Mouse (Mus musculus): ENCODE measurements around the gene Mboat2. TPM values are rescaled to one million over a fixed set of nuclear protein-coding genes. Genes with fewer than 3 reads are reported as not detected.

The Mboat2 gene
- 0.96 and 1.7 TPM in 2 replicates for polyA plus RNA-seq (2012)

DNA sequence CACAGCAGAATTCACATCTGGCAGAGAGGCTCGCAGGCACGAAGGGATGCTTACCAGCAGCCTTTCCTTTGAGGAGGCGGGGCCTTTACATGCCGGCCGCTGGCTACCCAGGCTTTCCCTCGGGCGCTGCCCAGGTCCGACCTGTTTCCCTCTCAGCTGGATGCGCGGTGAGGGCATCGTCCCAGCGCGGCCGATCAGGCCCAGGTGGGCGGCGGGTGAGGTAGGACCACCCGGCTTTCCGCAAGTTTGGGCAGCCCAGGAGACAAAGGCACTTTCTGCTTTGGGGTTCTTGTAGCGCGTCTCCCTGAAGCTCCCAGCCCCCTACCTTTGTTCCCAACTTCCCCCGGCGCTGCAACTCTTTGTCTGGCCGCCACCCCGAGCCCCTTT lies at the start of gene Mboat2:
TSS of gene Mboat2 (plus strand) at position 114 of the 387 bp plus-strand sequence.
- no peak for TF ChIP-seq GATA1 (IDR thresholded peaks at IDR 0.05; ENCODE audit: low read length)

- no peak for TF ChIP-seq GATA1 (IDR thresholded peaks at IDR 0.05; ENCODE audit: low read length)
These were observed 46.9 kb upstream of the Mboat2 start for GRCm38 (mm10) chr12:24783735-24784134.

DNA sequence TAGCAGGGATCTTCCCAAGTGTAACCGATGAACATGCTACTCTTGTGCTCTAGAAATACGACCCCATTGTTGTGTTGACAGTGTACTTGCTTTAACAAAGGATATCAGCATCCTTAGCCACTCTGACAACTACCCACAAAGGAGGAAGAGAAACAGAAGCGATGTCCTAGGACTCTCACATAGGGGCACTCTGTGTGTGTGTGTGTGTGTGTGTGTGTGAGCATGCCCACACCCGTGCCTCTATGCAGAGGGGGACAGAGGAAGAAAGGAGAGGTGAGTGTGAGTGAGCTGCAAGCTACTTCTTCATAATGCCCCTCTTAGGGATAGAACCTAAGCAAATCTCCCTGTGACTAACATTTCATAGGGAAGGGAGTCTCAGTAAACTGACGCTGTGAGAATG lies 44.8 kb upstream of the Mboat2 start:
- no peak for TF ChIP-seq GATA1 (IDR thresholded peaks at IDR 0.05; ENCODE audit: low read length)

- no peak for TF ChIP-seq GATA1 (IDR thresholded peaks at IDR 0.05; ENCODE audit: low read length)
These were observed 44.4 kb upstream of the Mboat2 start for GRCm38 (mm10) chr12:24786316-24786715.

DNA sequence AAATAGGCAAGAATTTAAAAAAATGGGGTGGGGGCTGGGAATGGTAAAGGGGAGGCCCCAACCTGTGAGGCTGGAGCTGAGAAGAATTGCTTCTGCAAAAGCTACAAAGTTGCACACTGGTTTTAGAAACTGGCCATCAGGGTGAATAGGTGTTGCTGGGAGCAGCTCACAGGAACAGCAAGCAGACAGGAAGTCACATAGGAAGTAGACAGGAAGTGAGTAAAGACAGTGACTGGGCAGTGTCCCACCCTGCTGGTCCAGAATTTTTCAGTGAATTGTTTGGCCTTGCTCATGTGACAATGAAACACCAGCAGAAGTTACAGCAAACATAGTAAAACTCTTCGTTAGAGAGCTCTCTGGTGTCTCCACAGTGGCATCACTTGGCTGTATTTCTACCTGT lies 41.0 kb upstream of the Mboat2 start:
- no peak for TF ChIP-seq GATA1 (IDR thresholded peaks at IDR 0.05; ENCODE audit: low read length)

DNA sequence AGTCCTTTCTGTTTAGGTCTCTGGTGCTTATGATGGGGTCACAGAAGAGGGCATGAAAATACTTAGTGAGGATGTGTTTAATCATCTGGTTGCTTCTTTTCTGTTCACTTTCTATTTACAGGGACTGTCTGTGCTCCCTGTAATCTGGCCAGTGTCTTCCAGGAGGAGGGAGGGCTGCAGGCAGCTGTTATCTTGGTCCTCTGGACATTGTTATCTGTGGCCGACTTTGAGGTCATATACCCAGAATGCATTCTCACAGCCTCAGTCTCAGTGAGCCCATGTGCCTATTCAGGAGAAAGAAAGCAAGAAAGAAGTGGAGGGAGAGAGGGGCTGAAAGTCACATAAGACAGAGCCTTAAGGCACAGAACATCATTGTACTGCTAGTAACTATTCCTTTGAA lies 19.4 kb upstream of the Mboat2 start:
- peak; percentile 26 for TF ChIP-seq GATA1 (IDR thresholded peaks at IDR 0.05; ENCODE audit: low read length)

DNA sequence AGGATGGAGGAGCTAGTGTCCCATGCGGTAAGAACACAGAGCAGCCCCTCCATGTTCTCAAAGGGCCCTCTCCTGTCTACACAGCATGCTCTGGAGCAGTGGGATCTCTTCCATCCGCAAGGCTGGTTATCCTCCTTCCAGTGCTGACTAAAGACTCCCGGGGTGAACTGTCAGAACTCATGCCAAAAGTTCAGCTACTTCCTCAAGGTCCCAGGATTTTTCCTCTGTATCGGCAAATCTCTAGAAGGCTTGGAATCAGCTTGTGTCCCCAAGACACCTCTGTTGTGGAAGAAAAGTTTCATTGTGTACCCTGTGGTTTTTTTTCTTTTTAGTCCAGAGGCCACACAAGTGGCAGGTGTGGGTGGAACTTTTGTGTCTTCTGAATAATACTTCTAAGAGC lies 18.8 kb upstream of the Mboat2 start:
- no peak for TF ChIP-seq GATA1 (IDR thresholded peaks at IDR 0.05; ENCODE audit: low read length)

DNA sequence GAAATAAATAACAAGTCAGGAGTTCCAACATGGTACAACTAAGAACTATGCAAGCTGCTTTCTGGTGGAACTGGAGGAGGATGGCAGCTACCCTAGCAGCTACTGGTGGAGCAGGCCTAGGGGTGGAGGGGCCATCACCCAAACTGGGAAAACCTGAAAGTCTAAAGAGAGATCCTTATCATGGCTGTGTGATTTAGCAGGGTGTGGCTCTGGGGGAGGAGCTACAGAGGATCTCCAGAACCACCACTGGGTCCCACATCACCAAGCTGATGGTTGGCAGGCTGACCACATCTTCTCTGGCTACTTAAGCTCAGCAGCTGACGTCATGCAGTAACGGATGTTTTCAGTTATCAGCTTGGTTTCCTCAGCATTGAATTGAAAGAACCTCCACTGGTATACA lies 7.8 kb upstream of the Mboat2 start:
- TF ChIP-seq GATA1 (IDR thresholded peaks at IDR 0.05; ENCODE audit: low read length): no peak

GRCm38 (mm10) chr12:24823636-24824354 lies 6.9 kb upstream of the Mboat2 start:
- TF ChIP-seq GATA1 (IDR thresholded peaks at IDR 0.05; ENCODE audit: low read length): no peak

DNA sequence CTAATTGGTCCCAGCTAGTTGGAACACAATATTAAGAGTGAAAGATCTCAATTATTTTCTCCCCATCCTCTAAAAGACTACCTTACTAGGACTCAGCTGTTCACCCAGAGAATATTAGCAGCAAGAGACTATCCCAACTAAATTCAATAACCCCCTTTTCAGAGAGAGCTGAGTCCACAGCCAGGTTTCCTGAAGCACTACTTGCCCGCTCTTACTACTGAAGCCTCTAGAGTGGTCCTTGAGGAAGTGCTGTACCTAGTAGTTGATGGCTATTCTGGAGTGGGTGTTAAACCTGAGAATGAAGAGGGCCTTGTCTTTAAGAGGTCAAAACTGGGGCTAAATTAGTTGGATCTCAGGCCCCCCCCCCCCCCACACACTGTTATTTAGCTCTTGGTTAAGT lies 593 bp upstream of the Mboat2 start:
- TF ChIP-seq GATA1 (IDR thresholded peaks at IDR 0.05; ENCODE audit: low read length): no peak

- no peak for TF ChIP-seq GATA1 (IDR thresholded peaks at IDR 0.05; ENCODE audit: low read length)
These were observed 679 bp downstream of the Mboat2 start for GRCm38 (mm10) chr12:24831153-24831963.

- no peak for TF ChIP-seq GATA1 (IDR thresholded peaks at IDR 0.05; ENCODE audit: low read length)
These were observed 1.3 kb downstream of the Mboat2 start for GRCm38 (mm10) chr12:24831964-24832427.

DNA sequence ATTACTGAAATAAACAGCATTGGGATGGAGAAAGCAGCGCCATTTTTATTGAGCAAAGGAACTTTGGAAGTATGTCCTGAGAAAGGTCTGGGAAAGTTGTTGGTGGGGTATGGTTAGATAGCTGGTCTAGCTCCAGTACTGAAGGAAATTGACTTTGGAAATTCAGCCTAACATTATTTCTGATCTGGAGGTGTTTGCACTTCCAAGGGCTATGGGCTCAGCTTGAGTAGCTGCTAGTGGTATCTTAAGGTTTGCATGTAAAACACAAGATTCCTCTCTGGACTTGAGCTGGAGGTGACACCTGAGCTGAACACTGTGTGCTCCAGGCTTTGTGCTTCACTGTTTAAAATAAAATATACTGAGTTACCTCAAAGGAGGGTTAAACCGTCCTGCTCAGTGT lies 1.8 kb downstream of the Mboat2 start:
- no peak for TF ChIP-seq GATA1 (IDR thresholded peaks at IDR 0.05; ENCODE audit: low read length)

GRCm38 (mm10) chr12:24837947-24838346 lies 7.3 kb downstream of the Mboat2 start:
- TF ChIP-seq GATA1 (IDR thresholded peaks at IDR 0.05; ENCODE audit: low read length): no peak

- TF ChIP-seq GATA1 (IDR thresholded peaks at IDR 0.05; ENCODE audit: low read length): no peak
These were observed 10.6 kb downstream of the Mboat2 start for GRCm38 (mm10) chr12:24841115-24841879.

Measured in G1E-ER4 (cell line).